Mouse (Mus musculus) thymus, adult 2 months (tissue): Measurements from ENCODE around the gene Prkd3. TPM values are rescaled to one million over a fixed set of nuclear protein-coding genes. Genes with fewer than 3 reads are reported as not detected.

Experiments used
- DNase-seq: peaks from one replicate; pipeline ENCODE4 v3.0.0; 2021
- H3K27ac ChIP-seq: fragments of 200-500 bp; 2 replicates; pipeline ENCODE4 v1.5.1; 2012; ENCODE audit warnings: low read length, control low read depth; ENCODE audit not compliant: control insufficient read depth, insufficient read depth
- H3K27me3 ChIP-seq: fragments of 200-500 bp; 2 replicates; pipeline ENCODE4 v1.6.1; 2012; ENCODE audit warnings: mild to moderate bottlenecking, low read length, moderate library complexity, mixed read lengths; ENCODE audit not compliant: control insufficient read depth, insufficient read depth
- H3K36me3 ChIP-seq: fragments of 200-500 bp; 2 replicates; pipeline ENCODE4 v1.6.1; 2012; ENCODE audit warnings: mild to moderate bottlenecking, low read length, moderate library complexity; ENCODE audit not compliant: control insufficient read depth, insufficient read depth
- H3K4me1 ChIP-seq: fragments of 200-500 bp; replicated peaks from 2 replicates; pipeline ENCODE4 v1.6.1; 2012; ENCODE audit warnings: low read length; ENCODE audit not compliant: control insufficient read depth, insufficient read depth
- H3K4me3 ChIP-seq: fragments of 200-500 bp; 2 replicates; pipeline ENCODE4 v1.5.1; 2012; ENCODE audit warnings: mild to moderate bottlenecking, low read length, control low read depth, moderate library complexity; ENCODE audit not compliant: control insufficient read depth, insufficient read depth
- CTCF ChIP-seq: fragments of 200-500 bp; IDR thresholded peaks from 2 replicates; pipeline ENCODE4 v1.5.1; 2012; ENCODE audit warnings: mild to moderate bottlenecking, control low read depth, low read length, moderate library complexity, borderline replicate concordance; ENCODE audit not compliant: control insufficient read depth, poor library complexity, insufficient read depth; ENCODE audit errors: extremely low read depth
- POLR2A ChIP-seq: fragments of 200-500 bp; IDR thresholded peaks from 2 replicates; pipeline ENCODE4 v1.6.1; 2012; ENCODE audit warnings: mild to moderate bottlenecking, low read length, control low read depth, moderate library complexity; ENCODE audit not compliant: control insufficient read depth, poor library complexity, insufficient read depth; ENCODE audit errors: extremely low read depth
- WGBS: fragments of 180-500 bp; shearing (Covaris S2); methylation state at CpG from one replicate; pipeline ENCODE4 v1.1.7; 2018; 5-methylcytosine and 5-hydroxymethylcytosine counted together
- polyA plus RNA-seq: library from polyadenylated mRNA; depleted of rRNA; stranded (reverse); fragments of >200 nt; gene quantifications from 2 replicates; pipeline ENCODE4 v1.2.3, GENCODE M21; 2012

The Prkd3 gene
- polyA plus RNA-seq, 1 experiment: 16.8 TPM

DNA sequence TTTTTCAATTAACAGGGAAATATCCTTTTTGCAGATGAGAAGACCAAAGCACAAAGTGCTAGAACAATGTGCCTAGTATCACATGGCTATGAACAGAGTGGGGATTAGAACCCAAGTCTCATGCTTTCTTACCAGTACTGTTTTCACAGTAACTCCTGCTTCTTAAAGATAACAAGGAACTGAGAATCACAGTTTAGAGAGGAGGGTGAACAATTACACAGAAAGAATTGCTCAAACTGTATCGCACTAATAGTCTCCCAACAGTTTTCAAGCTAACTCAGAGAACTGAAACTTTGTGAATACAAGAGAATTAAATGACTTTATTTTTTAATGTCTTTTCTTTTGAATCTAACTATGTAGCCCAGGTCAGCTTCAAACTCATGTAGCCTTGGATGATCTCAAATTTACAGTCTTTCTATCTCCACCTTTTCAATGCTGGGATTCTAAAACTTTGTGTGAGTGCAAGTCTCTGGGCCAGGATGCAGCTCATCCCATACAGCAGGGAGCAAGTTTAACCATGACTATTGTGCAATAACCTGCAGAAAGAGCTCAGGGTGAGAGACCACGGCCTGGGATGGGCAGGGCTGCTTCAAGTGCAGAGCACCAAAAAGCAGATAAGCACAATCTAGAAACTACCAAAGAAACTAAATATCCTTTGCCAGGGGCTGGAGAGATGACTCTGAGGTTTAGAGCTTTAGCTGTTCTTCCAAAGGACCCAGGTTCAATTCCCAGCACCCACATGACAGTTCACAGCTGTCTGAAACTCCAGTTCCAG, 5.5 kb downstream of the Prkd3 start:
- TF ChIP-seq CTCF (no peak), POLR2A (no peak)
- Histone ChIP-seq H3K27ac (no peak overlapping the region), H3K4me3 (no peak overlapping the region), H3K27me3 (no peaks in the 10 kb centered on the region), H3K4me1 (0 out of 2 replicates have a peak, but pooled peaks cover 6% of the 10 kb centered on the region), H3K36me3 (peaks cover 14% of the 10 kb centered on the region)
- DNase-seq: no peak
- 89% methylated on average over 2 of the region's 2 CpGs for WGBS

DNA sequence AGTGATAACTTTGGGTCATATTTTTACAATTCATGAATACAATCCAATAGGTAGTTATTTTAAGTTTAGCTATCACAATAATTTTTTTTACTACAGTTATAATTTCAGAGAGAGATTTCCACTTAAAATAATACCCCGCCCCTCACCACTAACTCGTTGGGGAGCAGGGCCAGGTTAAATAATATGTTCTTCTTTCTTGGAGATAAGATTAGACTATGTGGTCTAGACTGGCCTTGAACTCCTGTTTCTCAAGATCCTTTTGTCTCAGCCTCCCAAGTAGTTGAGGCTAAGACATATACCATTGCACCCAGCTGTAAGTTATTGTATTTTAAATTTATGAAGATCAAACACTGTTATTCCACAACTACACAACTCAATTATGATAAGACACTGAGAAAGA, 7.0 kb downstream of the Prkd3 start:
- H3K4me3 ChIP-seq: no peak overlapping the region
- no peaks in the 10 kb centered on the region for H3K27me3 ChIP-seq
- no peak overlapping the region for H3K27ac ChIP-seq
- 0 out of 2 replicates have a peak, but pooled peaks cover 6% of the 10 kb centered on the region for H3K4me1 ChIP-seq
- 82% methylated on average over 2 of the region's 2 CpGs for WGBS
- TF ChIP-seq CTCF (no peak), POLR2A (no peak)
- H3K36me3 ChIP-seq: peaks cover 14% of the 10 kb centered on the region
- DNase-seq: no peak

DNA sequence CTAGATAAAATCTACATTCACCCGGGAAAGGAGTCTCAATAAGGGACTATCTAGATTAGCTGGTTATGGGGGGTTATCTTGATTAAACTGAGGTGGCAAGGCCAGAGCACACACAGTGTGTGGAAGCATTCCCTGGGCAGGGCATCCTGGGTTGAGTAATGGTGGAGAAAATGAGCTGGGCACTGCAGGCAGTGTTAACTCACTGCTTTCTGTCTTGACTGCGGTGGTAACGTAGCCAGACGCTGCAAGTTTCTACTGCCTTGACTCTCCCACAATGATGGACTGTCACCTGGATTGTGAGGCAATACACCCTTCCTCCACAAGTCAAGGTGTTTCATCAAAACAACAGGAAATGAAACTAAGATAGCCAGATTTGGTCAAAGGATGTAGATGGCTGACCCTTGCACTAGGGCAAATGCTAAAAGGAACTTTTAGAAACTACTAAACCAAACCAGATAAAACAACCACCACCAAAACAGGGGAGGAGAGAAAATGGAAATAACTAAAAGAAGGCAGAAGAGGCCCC, 20.8 kb downstream of the Prkd3 start:
- H3K27me3 ChIP-seq: no peaks in the 10 kb centered on the region
- H3K36me3 ChIP-seq: no peaks in the 10 kb centered on the region
- H3K27ac ChIP-seq: no peak overlapping the region
- no peak for DNase-seq
- TF ChIP-seq POLR2A (no peak), CTCF (no peak)
- no peak overlapping the region for H3K4me3 ChIP-seq
- H3K4me1 ChIP-seq: no peaks in the 10 kb centered on the region
- WGBS: 94% methylated on average over 4 of the region's 4 CpGs

DNA sequence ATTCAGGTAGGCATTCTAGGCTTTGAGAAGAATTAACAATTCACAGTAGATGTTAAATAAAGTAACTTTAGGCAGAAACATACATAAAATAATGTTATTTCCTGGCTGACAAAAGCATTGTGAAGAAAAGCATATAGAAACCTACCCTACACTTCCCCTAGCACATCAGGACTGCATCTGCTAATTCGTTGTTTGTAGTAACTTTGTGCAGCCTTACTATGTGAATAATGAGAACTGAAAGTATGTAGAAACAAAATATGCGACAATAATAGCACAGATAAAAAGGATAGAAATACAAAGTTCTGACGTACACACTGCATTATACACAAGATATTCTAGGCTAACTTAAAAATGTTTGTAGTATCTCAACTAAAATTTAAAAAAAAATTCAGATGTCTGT, 21.4 kb downstream of the Prkd3 start:
- no peak overlapping the region for H3K4me3 ChIP-seq
- no peak overlapping the region for H3K27ac ChIP-seq
- H3K27me3 ChIP-seq: no peaks in the 10 kb centered on the region
- H3K36me3 ChIP-seq: no peaks in the 10 kb centered on the region
- DNase-seq: no peak
- TF ChIP-seq POLR2A (no peak), CTCF (no peak)
- WGBS: 91% methylated on average over 3 of the region's 3 CpGs
- H3K4me1 ChIP-seq: peaks cover 4% of the 10 kb centered on the region; the same call in 1 of the 2 replicates

DNA sequence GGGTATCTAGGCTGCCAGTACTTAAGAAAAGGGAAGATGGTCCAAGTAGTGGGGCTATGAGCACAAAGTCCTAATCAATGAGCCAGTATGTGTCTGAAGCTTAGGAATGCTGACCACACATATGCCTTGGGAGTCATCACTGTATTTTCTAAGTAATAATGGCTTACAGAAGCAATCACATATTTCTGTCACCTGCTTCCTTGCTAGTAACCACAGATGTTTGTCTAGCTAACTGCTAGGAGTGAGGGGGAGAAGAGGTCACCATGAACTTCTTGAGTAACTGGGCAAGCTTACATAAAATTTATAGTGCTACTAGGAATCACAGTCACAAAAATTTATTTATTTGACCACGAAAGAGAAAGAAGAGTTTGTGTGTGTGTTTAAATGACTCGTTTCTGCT, 22.5 kb downstream of the Prkd3 start:
- no peak overlapping the region for H3K27ac ChIP-seq
- no peak for TF ChIP-seq POLR2A
- TF ChIP-seq CTCF: no peak
- H3K36me3 ChIP-seq: no peaks in the 10 kb centered on the region
- peaks cover 4% of the 10 kb centered on the region; the same call in 1 of the 2 replicates for H3K4me1 ChIP-seq
- H3K4me3 ChIP-seq: no peak overlapping the region
- DNase-seq: no peak
- no peaks in the 10 kb centered on the region for H3K27me3 ChIP-seq
- 22% methylated on average over 2 of the region's 2 CpGs for WGBS

DNA sequence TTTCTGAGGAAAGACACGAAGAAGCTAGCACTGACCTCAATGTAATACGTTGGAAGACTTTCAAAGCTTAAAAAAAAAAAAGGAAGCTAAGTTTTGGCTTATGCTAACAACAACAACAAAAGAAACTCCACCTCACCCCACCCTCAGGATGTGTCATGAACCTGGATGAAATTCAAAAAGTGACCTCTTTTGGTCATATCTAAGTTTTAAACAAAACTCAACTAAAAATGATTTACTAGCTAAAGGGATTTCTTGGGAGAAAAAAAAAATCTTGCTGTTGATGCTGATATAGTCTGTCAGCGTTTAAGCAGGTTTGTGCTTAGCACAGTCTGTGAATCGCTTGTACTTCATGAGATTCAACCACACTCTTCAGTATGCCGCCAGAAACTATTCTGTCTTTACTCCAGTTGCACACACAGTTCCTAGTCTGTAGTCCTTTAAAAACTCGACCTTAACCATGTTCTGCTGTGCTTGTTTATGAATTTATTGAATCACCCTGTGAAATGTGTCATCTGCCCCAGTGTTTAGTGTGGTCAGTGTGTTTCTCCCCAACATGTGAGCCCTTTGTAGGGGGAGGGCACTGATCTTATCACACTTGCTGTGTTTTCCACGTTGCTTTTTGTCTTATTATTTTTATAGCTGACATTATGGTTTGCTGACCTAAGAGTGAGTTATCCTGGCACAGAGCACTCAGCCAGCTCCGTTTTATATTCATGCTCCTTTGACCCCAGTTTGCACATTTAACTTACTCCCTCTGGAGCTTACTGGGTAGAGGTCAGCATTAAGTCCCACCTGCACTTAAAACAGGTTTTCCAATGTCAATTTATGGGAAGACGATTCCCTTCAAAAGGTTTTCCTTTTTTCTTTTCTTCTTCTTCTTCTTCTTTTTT, 25.4 kb downstream of the Prkd3 start:
- H3K4me1 ChIP-seq: peaks cover 8% of the 10 kb centered on the region; the same call in 1 of the 2 replicates
- WGBS: 42% methylated on average over 9 of the region's 9 CpGs
- no peaks in the 10 kb centered on the region for H3K36me3 ChIP-seq
- H3K27ac ChIP-seq: no peak overlapping the region
- no peaks in the 10 kb centered on the region for H3K27me3 ChIP-seq
- no peak overlapping the region for H3K4me3 ChIP-seq
- DNase-seq: no peak
- TF ChIP-seq CTCF (no peak), POLR2A (no peak)
